Mouse (Mus musculus) frontal cortex, postnatal 36 days (tissue): ENCODE results near the gene Pacsin1.

Source experiments
- DNase-seq, 2 experiments: peaks; one replicate each; pipeline ENCODE4 v3.0.0; 2022; ENCODE audit warnings: low spot score in 2 of 2

Pacsin1 gene

GRCm38 (mm10) chr17:27725412-27725811 is 70.1 kb downstream of the Pacsin1 start:
- DNase-seq, result no peak

GRCm38 (mm10) chr17:27726527-27726926 is 71.2 kb downstream of the Pacsin1 start:
- no peak for DNase-seq

GRCm38 (mm10) chr17:27728770-27729169 is 73.5 kb downstream of the Pacsin1 start, which contains the start of gene Spdef:
Gene Spdef, minus strand, starts transcription at chr17:27728955.
- no peak for DNase-seq

GRCm38 (mm10) chr17:27732152-27732551 is 76.8 kb downstream of the Pacsin1 start:
- no peak for DNase-seq

GRCm38 (mm10) chr17:27732694-27733093 is 77.4 kb downstream of the Pacsin1 start:
- DNase-seq, result no peak

- no peak for DNase-seq
Measured at GRCm38 (mm10) chr17:27734344-27735073, 79.2 kb downstream of the Pacsin1 start.

- DNase-seq, result no peak
Measured at GRCm38 (mm10) chr17:27740961-27741360, 85.7 kb downstream of the Pacsin1 start.

GRCm38 (mm10) chr17:27746446-27746845 is 91.1 kb downstream of the Pacsin1 start:
- DNase-seq, result no peak

GRCm38 (mm10) chr17:27748123-27748522 is 92.8 kb downstream of the Pacsin1 start:
- DNase-seq, result no peak

- DNase-seq, result no peak
Measured at GRCm38 (mm10) chr17:27750451-27750942, 95.2 kb downstream of the Pacsin1 start.

GRCm38 (mm10) chr17:27751314-27752202 is 96.2 kb downstream of the Pacsin1 start:
- peak in 1 of 2 experiments; percentile 29 for DNase-seq

- DNase-seq, result no peak
Measured at GRCm38 (mm10) chr17:27760169-27760568, 104.9 kb downstream of the Pacsin1 start.
